Mouse (Mus musculus) heart, postnatal 0 days (tissue): ENCODE results near the gene Vat1. TPM values are rescaled to one million over a fixed set of nuclear protein-coding genes. Genes with fewer than 3 reads are reported as not detected.

Experiments
- ATAC-seq: fragments of 200-750 bp; cut with Nextera tagmentation; 2 replicates; pipeline ENCODE4 v1.8.0; 2017; ENCODE audit warnings: low read depth, moderate number of reproducible peaks, moderate library complexity; ENCODE audit not compliant: insufficient read depth
- DNase-seq: peaks from one replicate; pipeline ENCODE4 v3.0.0-alpha.2; 2016; ENCODE audit warnings: low spot score
- H3K27ac ChIP-seq: fragments of 300-500 bp; sonication (generic); 2 replicates; pipeline ENCODE4 v1.5.1; 2014; ENCODE audit warnings: low read depth, mild to moderate bottlenecking
- H3K27me3 ChIP-seq: fragments of 300-500 bp; sonication (generic); 2 replicates; pipeline ENCODE4 v1.6.1; 2014; ENCODE audit warnings: low read length, mixed read lengths; ENCODE audit not compliant: control insufficient read depth, insufficient read depth
- H3K36me3 ChIP-seq: fragments of 300-500 bp; sonication (generic); replicated peaks from 2 replicates; pipeline ENCODE4 v1.6.1; 2014; ENCODE audit warnings: low read length, mixed read lengths; ENCODE audit not compliant: control insufficient read depth, insufficient read depth
- H3K4me1 ChIP-seq: fragments of 300-500 bp; sonication (generic); 2 replicates; pipeline ENCODE4 v1.6.1; 2014; ENCODE audit warnings: antibody characterized with exemption; ENCODE audit not compliant: control insufficient read depth, insufficient read depth
- H3K4me2 ChIP-seq: fragments of 300-500 bp; sonication (generic); 2 replicates; pipeline ENCODE4 v1.6.1; 2014; ENCODE audit warnings: low read depth, mild to moderate bottlenecking, low read length, moderate library complexity
- H3K4me3 ChIP-seq: fragments of 300-500 bp; sonication (generic); 2 replicates; pipeline ENCODE4 v1.5.1; 2014; ENCODE audit warnings: low read depth, low read length
- H3K9ac ChIP-seq: fragments of 300-500 bp; sonication (generic); replicated peaks from 2 replicates; pipeline ENCODE4 v1.6.1; 2014; ENCODE audit warnings: low read depth, low read length, mixed read lengths
- H3K9me3 ChIP-seq: fragments of 300-500 bp; sonication (generic); replicated peaks from 2 replicates; pipeline ENCODE4 v1.6.1; 2016; ENCODE audit warnings: low read length; ENCODE audit not compliant: control insufficient read depth
- CTCF ChIP-seq: IDR thresholded peaks from 2 replicates; pipeline ENCODE4 v1.5.1; 2016; ENCODE audit warnings: antibody characterized with exemption, control low read depth, low read depth
- EP300 ChIP-seq: IDR thresholded peaks from 2 replicates; pipeline ENCODE4 v1.6.1; 2016; ENCODE audit warnings: antibody characterized with exemption, low read depth
- WGBS: fragments of 180-500 bp; shearing (Covaris S2); extraction: QIAGEN DNeasy Blood & Tissue Kit; methylation state at CpG from one replicate; pipeline ENCODE4 v1.1.7; 2014; 5-methylcytosine and 5-hydroxymethylcytosine counted together
- polyA plus RNA-seq: library from polyadenylated mRNA; unstranded; fragments of >200 nt; fragmentation: Nextera tagmentation; extraction: Ambion mirVana; gene quantifications from 2 replicates; pipeline ENCODE4 v1.2.1, GENCODE M21; 2015
- total RNA-seq: library from RNA; depleted of rRNA; stranded (reverse); fragments of >200 nt; gene quantifications from 2 replicates; pipeline ENCODE4 v1.2.3, GENCODE M21; 2014; ENCODE audit warnings: low replicate concordance

The Vat1 gene
- total and polyA plus RNA-seq, 2 experiments from 2014 or later: 19.7 to 82.0 TPM

- Histone ChIP-seq H3K4me3 (no peak overlapping the region), H3K9me3 (no peaks in the 10 kb centered on the region), H3K4me1 (peaks cover 5% of the 10 kb centered on the region; the same call in 1 of the 2 replicates), H3K4me2 (no peak overlapping the region), H3K27ac (no peak overlapping the region), H3K9ac (no peak overlapping the region), H3K36me3 (peaks cover 10% of the 10 kb centered on the region; the same call in 1 of the 2 replicates), H3K27me3 (no peaks in the 10 kb centered on the region)
- no peak for DNase-seq
- TF ChIP-seq CTCF: no peak
- TF ChIP-seq EP300: no peak
- WGBS: 59% methylated on average over 7 of the region's 7 CpGs
- ATAC-seq: no peak
These were observed 18.8 kb upstream of the Vat1 start for GRCm38 (mm10) chr11:101484814-101485213.

GRCm38 (mm10) chr11:101484245-101484644 is 18.2 kb upstream of the Vat1 start:
- WGBS: 85% methylated on average over 6 of the region's 6 CpGs
- Histone ChIP-seq H3K4me1 (peaks cover 5% of the 10 kb centered on the region; the same call in 1 of the 2 replicates), H3K4me2 (no peak overlapping the region), H3K9ac (no peak overlapping the region), H3K9me3 (no peaks in the 10 kb centered on the region), H3K4me3 (no peak overlapping the region), H3K36me3 (peaks cover 5% of the 10 kb centered on the region; the same call in 1 of the 2 replicates), H3K27ac (no peak overlapping the region), H3K27me3 (no peaks in the 10 kb centered on the region)
- ATAC-seq: no peak
- TF ChIP-seq CTCF (no peak), EP300 (no peak)
- DNase-seq: no peak

GRCm38 (mm10) chr11:101483804-101484203 is 17.8 kb upstream of the Vat1 start:
- peaks cover 5% of the 10 kb centered on the region; the same call in 1 of the 2 replicates for H3K4me1 ChIP-seq

GRCm38 (mm10) chr11:101480912-101481311 is 14.9 kb upstream of the Vat1 start:
- TF ChIP-seq CTCF: no peak
- TF ChIP-seq EP300: no peak
- 10% methylated on average over 6 of the region's 6 CpGs for WGBS
- no peaks in the 10 kb centered on the region for H3K27me3 ChIP-seq
- H3K9me3 ChIP-seq: no peaks in the 10 kb centered on the region
- peak; percentile 73 for ATAC-seq
- no peaks in the 10 kb centered on the region for H3K36me3 ChIP-seq
- H3K4me2 ChIP-seq: no peak overlapping the region
- H3K27ac ChIP-seq: 0 out of 2 replicates have a peak overlapping the region, but pooled peaks have one; percentile 4
- peak; percentile 23 for DNase-seq
- H3K4me1 ChIP-seq: peaks cover 5% of the 10 kb centered on the region; the same call in 1 of the 2 replicates
- no peak overlapping the region for H3K9ac ChIP-seq
- H3K4me3 ChIP-seq: no peak overlapping the region

More at GRCm38 (mm10) chr11:101483804-101484203, 17.8 kb upstream of the Vat1 start:
- ATAC-seq (no peak), DNase-seq (no peak)
- WGBS: 55% methylated on average over 3 of the region's 3 CpGs
- TF ChIP-seq CTCF: no peak
- no peak for TF ChIP-seq EP300
- Histone ChIP-seq H3K9ac (no peak overlapping the region), H3K9me3 (no peaks in the 10 kb centered on the region), H3K4me3 (no peak overlapping the region), H3K4me2 (no peak overlapping the region), H3K27ac (no peak overlapping the region), H3K27me3 (no peaks in the 10 kb centered on the region), H3K36me3 (peaks cover 2% of the 10 kb centered on the region; the same call in 1 of the 2 replicates)

GRCm38 (mm10) chr11:101479171-101479635 is 13.2 kb upstream of the Vat1 start:
- Histone ChIP-seq H3K27ac (no peak overlapping the region), H3K9me3 (no peaks in the 10 kb centered on the region), H3K4me3 (0 out of 2 replicates have a peak overlapping the region, but pooled peaks have one; percentile 18), H3K27me3 (no peaks in the 10 kb centered on the region), H3K36me3 (no peaks in the 10 kb centered on the region), H3K9ac (no peak overlapping the region), H3K4me1 (peaks cover 5% of the 10 kb centered on the region; the same call in 1 of the 2 replicates), H3K4me2 (peak overlapping the region; percentile 46; the same call in 1 of the 2 replicates)
- DNase-seq: no peak
- ATAC-seq: no peak
- WGBS: 14% methylated on average over 18 of the region's 18 CpGs
- no peak for TF ChIP-seq CTCF
